Mouse (Mus musculus): Measurements from ENCODE around the gene Acvr2a.

DNA sequence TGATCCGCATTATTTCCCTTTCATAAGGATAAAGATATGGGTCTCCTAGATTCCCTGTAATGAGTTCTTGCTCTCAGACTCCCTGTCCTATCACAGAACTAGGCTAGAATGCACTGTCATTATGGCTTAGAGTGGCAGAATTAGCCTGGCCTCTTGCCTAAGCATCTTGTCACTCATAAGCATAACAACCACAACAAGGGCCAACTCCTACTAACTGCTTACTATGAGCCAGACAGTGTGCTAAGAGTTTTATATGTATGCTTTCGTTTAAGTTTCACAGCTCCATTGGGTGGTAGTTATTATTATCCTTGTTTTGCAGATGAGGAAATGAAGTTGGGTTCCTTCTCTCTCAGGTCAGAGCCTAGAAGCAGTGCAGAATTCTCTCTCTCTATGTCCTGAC is 46.1 kb upstream of the Acvr2a start:
- no peak for TF ChIP-seq CTCF (IDR thresholded peaks at IDR 0.05; ENCODE audit: low read depth, low read length)
- TF ChIP-seq POLR2A (IDR thresholded peaks at IDR 0.05; ENCODE audit: borderline replicate concordance, low read depth, low read length) = no peak
